Mouse (Mus musculus) bone marrow, adult 2 months (tissue): ENCODE results near the gene Olfr196.

ENCODE experiments used
- CTCF ChIP-seq: fragments of 200-500 bp; IDR thresholded peaks from 2 replicates; pipeline ENCODE4 v1.5.1; 2011; ENCODE audit warnings: low read length, control low read depth; ENCODE audit not compliant: control insufficient read depth, insufficient read depth
- POLR2A ChIP-seq: fragments of 200-500 bp; IDR thresholded peaks from 2 replicates; pipeline ENCODE4 v1.6.1; 2011; ENCODE audit warnings: low read depth, mild to moderate bottlenecking, control low read depth, low read length, borderline replicate concordance; ENCODE audit not compliant: control insufficient read depth

DNA sequence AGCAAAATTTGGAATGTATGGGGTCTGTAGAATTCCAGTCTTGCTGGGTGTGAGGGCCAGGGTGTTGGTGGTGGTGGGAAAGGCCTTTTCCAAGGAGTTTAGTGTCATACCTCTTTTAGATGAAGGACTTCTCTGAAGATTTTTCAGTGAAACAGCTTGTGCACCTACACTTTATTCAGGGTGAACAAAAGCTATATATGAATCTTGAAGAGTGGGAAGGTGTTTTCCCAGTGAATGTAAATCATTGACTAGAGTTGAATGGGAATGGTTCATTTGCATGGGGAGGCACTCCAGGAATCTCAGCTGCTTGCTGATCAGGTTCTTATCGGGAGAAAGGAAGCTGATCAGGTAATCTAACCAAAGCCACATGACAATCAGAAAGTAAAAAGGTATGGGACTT is 39.5 kb downstream of the Olfr196 start:
- TF ChIP-seq POLR2A (no peak), CTCF (no peak)
